In the genomic region with DNA sequence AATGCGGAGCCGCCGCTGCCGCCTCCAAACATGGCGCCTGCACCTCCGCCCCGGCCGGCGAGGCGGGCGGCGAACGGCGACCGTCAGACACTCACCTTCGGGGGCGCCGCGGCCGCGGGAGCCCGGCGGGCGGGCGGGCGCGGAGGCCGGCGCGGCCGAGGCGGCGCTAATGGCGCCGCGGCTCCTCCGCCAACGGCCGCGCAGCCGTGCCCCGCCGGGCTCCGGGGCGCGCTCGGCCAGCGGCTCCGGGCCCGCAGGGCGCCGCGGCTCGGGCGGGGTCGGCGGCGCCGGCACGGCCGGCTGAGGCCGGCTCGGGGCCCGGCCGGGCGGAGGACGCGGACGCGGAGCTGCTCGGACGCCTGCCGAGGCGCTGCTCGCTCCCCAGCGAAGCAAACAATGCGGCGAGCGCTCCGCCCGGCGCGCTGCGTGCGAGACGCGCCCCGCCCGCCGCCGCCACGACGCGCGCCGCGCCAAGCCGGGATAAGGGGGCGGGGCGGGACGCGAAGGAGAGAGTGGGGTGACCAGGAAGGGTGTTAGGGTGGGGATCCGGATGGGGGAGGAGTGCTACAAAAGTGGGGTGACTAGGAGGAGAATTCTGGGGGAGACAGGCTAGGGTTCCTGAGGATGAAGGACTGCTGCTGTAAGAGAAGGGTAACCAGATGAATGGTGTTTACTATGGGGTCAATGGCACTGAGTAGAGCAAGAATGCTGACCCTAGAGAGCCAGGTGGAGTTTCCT, we compare ENCODE assay signal across 8 mouse cellular contexts. TPM values are rescaled to one million over a fixed set of nuclear protein-coding genes. Genes with fewer than 3 reads are reported as not detected.
DNase-seq lines count a peak whose midpoint lies in the region; ATAC-seq and TF ChIP-seq lines count a peak whose summit lies in the region.

TSS of gene Brd1 (minus strand) at position 400 of the 738 bp plus-strand sequence.

- peaks cover 12% of the 10 kb centered on the region for H3K36me3 ChIP-seq in forebrain, embryonic 16.5 days (ENCODE audit: control insufficient read depth, insufficient read depth)
- H3K36me3 ChIP-seq in lung, embryonic 14.5 days (ENCODE audit: insufficient read depth) = peaks cover 18% of the 10 kb centered on the region
- peaks cover 16% of the 10 kb centered on the region for H3K36me3 ChIP-seq in thymus, adult 2 months (ENCODE audit: control insufficient read depth, insufficient read depth, low read length)

- H3K27ac ChIP-seq in forebrain, embryonic 16.5 days (ENCODE audit: low read length) = peak within 1 kb of the TSS; percentile 86
- H3K27ac ChIP-seq in layer of hippocampus, adult 2 months = peak within 1 kb of the TSS; percentile 93
- H3K27ac ChIP-seq in lung, embryonic 14.5 days (ENCODE audit: low read depth) = peak within 1 kb of the TSS; percentile 89
- peak within 1 kb of the TSS; percentile 61 for H3K27ac ChIP-seq in olfactory bulb, adult 2 months (ENCODE audit: insufficient read depth, low read depth, low read length)
- peak within 1 kb of the TSS; percentile 41; the same call in 1 of the 2 replicates for H3K27ac ChIP-seq in thymus, adult 2 months (ENCODE audit: control insufficient read depth, insufficient read depth, low read length)

- WGBS in forebrain, embryonic 16.5 days = under 1% methylated on average over 62 of the region's 103 CpGs
- under 1% methylated on average over 63 of the region's 103 CpGs for WGBS in lung, embryonic 14.5 days
- 19% methylated on average over 103 of the region's 103 CpGs for WGBS in olfactory bulb, adult 2 months
- WGBS in thymus, adult 2 months = 17% methylated on average over 103 of the region's 103 CpGs

- intact Hi-C loops in heart, postnatal 25 days (cut with DNase I) = loop anchor here (1.0 to 5.0 kb wide), 2 partner anchors 17 to 83 kb away; partner anchors contain the start of genes Alg12, Creld2 and Zbed4

- peak within 1 kb of the TSS; percentile 79 for H3K4me2 ChIP-seq in forebrain, embryonic 16.5 days (ENCODE audit: low read length)
- H3K4me2 ChIP-seq in lung, embryonic 14.5 days = peak within 1 kb of the TSS; percentile 95

- peak; percentile 76 for TF ChIP-seq POLR2A in olfactory bulb, adult 2 months (IDR thresholded peaks at IDR 0.05; ENCODE audit: insufficient read depth, low read depth, low read length)
- peak; percentile 88 for TF ChIP-seq POLR2A in thymus, adult 2 months (IDR thresholded peaks at IDR 0.05; ENCODE audit: control insufficient read depth, extremely low read depth, insufficient read depth, low read length, poor library complexity)

- H3K4me1 ChIP-seq in forebrain, embryonic 16.5 days (replicated peaks; ENCODE audit: control insufficient read depth, insufficient read depth, low read length) = peaks cover 26% of the 10 kb centered on the region
- peaks cover 16% of the 10 kb centered on the region for H3K4me1 ChIP-seq in lung, embryonic 14.5 days (ENCODE audit: insufficient read depth)
- H3K4me1 ChIP-seq in olfactory bulb, adult 2 months (ENCODE audit: control insufficient read depth, insufficient read depth, low read length) = peaks cover 28% of the 10 kb centered on the region
- H3K4me1 ChIP-seq in thymus, adult 2 months (replicated peaks; ENCODE audit: control insufficient read depth, insufficient read depth, low read length) = peaks cover 41% of the 10 kb centered on the region

- peak within 1 kb of the TSS; percentile 93 for H3K9ac ChIP-seq in forebrain, embryonic 16.5 days (replicated peaks; ENCODE audit: low read depth, low read length)
- peak within 1 kb of the TSS; percentile 98 for H3K9ac ChIP-seq in lung, embryonic 14.5 days

- ATAC-seq in forebrain, embryonic 16.5 days = peak; percentile 87
- ATAC-seq in lung, embryonic 14.5 days (ENCODE audit: insufficient read depth) = peak; percentile 85

- no peaks in the 10 kb centered on the region for H3K9me3 ChIP-seq in forebrain, embryonic 16.5 days (ENCODE audit: control insufficient read depth, low read length)
- H3K9me3 ChIP-seq in lung, embryonic 14.5 days (ENCODE audit: low read depth, low read length) = no peaks in the 10 kb centered on the region

- peak within 1 kb of the TSS; percentile 94 for H3K4me3 ChIP-seq in forebrain, embryonic 16.5 days (replicated peaks; ENCODE audit: low read length)
- H3K4me3 ChIP-seq in layer of hippocampus, adult 2 months = peak within 1 kb of the TSS; percentile 85
- H3K4me3 ChIP-seq in lung, embryonic 14.5 days (ENCODE audit: low read depth, low read length) = peak within 1 kb of the TSS; percentile 96
- peak within 1 kb of the TSS; percentile 57 for H3K4me3 ChIP-seq in olfactory bulb, adult 2 months (ENCODE audit: insufficient read depth, low read depth, low read length)
- H3K4me3 ChIP-seq in thymus, adult 2 months (ENCODE audit: control insufficient read depth, insufficient read depth, low read length) = peak within 1 kb of the TSS; percentile 99

- TF ChIP-seq CTCF in layer of hippocampus, adult 2 months (conservative IDR thresholded peaks at IDR 0.05) = no peak
- TF ChIP-seq CTCF in lung, embryonic 14.5 days (IDR thresholded peaks at IDR 0.05; ENCODE audit: low read depth) = no peak
- no peak for TF ChIP-seq CTCF in olfactory bulb, adult 2 months (IDR thresholded peaks at IDR 0.05; ENCODE audit: insufficient read depth, low read depth, low read length)
- TF ChIP-seq CTCF in thymus, adult 2 months (IDR thresholded peaks at IDR 0.05; ENCODE audit: borderline replicate concordance, control insufficient read depth, extremely low read depth, insufficient read depth, low read length, poor library complexity) = no peak

- H3K27me3 ChIP-seq in forebrain, embryonic 16.5 days (replicated peaks; ENCODE audit: control insufficient read depth, insufficient read depth, low read length) = no peaks in the 10 kb centered on the region
- no peaks in the 10 kb centered on the region for H3K27me3 ChIP-seq in lung, embryonic 14.5 days (ENCODE audit: insufficient read depth, low read length)
- H3K27me3 ChIP-seq in thymus, adult 2 months (ENCODE audit: control insufficient read depth, insufficient read depth, low read length) = no peaks in the 10 kb centered on the region

- DNase-seq in ES-CJ7 (ENCODE audit: low read depth, low spot score) = peak; percentile 46
- peak; percentile 86 for DNase-seq in cerebellum, adult 11-12 months
- peak; percentile 76 for DNase-seq in heart, postnatal 25 days (ENCODE audit: low spot score)
- DNase-seq in layer of hippocampus, adult 2 months (ENCODE audit: low spot score in 2 of 2) = peak; percentile 78 to 81
- peak; percentile 91 for DNase-seq in lung, embryonic 14.5 days
- peak; percentile 87 for DNase-seq in thymus, adult 2 months

RNA-seq across cellular contexts. Expression of gene Brd1, which starts in this region (rescaled TPM):
- polyA plus RNA-seq in forebrain, embryonic 16.5 days (2015; fragmentation: Nextera tagmentation; extraction: Ambion mirVana) = 27.3 and 27.6 TPM in 2 replicates
- 10 to 100 TPM; 29.3 to 31.9 TPM for total RNA-seq in heart, postnatal 25 days (2021)
- total RNA-seq in layer of hippocampus, adult 2 months (2021) = 10 to 100 TPM; 52.5 to 60.6 TPM
- polyA plus RNA-seq in lung, embryonic 14.5 days (2014; fragmentation: Nextera tagmentation; extraction: Ambion mirVana) = 23.1 and 27.0 TPM in 2 replicates
- 206 TPM in 1 of 2 replicates, not detected in the other for polyA plus RNA-seq in olfactory bulb, adult 2 months (2012; ENCODE audit: insufficient read depth, insufficient read length, low replicate concordance, missing spikeins)
- polyA plus RNA-seq in thymus, adult 2 months (2012; rRNA removed) = 35.8 and 38.4 TPM in 2 replicates

Comparison
In these comparisons a context has a peak if more than half of its experiments do, and no peak if none do; other contexts are left out.
1. Peak in every context shown above with its lines: DNase-seq, ATAC-seq, H3K4me3 ChIP-seq and H3K27ac ChIP-seq.
2. H3K27ac ChIP-seq: peak in every context shown above with its lines; median percentile 93 in layer of hippocampus, adult 2 months; 89 in lung, embryonic 14.5 days; 86 in forebrain, embryonic 16.5 days; 61 in olfactory bulb, adult 2 months; 41 in thymus, adult 2 months.